Mouse (Mus musculus) megakaryocyte, embryonic 14.5 days (primary cell): ENCODE results near the gene Krt35.

Experiments
- FLI1 ChIP-seq: IDR thresholded peaks from 2 replicates; pipeline ENCODE4 v1.6.1; 2012; ENCODE audit warnings: low read length, inconsistent platforms, mixed read lengths
- GATA1 ChIP-seq: IDR thresholded peaks from 3 replicates; pipeline ENCODE4 v1.6.1; 2012; ENCODE audit warnings: mixed read lengths, low read length, inconsistent platforms, borderline replicate concordance

- TF ChIP-seq GATA1: no peak
- no peak for TF ChIP-seq FLI1
Measured at GRCm38 (mm10) chr11:100120331-100120730, 24.3 kb upstream of the Krt35 start.
